Mouse (Mus musculus): ENCODE results near the gene Tnp1. TPM values are rescaled to one million over a fixed set of nuclear protein-coding genes. Genes with fewer than 3 reads are reported as not detected.

Tnp1 gene
- polyA plus RNA-seq, 1 experiment from 2014 or later, result not detected

GRCm38 (mm10) chr1:73046896-73047672, 31.4 kb upstream of the Tnp1 start:
- peaks cover 2% of the 10 kb centered on the region for H3K4me1 ChIP-seq (replicated peaks; ENCODE audit: control insufficient read depth, insufficient read depth, low read length)
- H3K4me2 ChIP-seq, result no peak overlapping the region
- H3K27me3 ChIP-seq (replicated peaks; ENCODE audit: control insufficient read depth, insufficient read depth, low read length), result no peaks in the 10 kb centered on the region
- 78% methylated on average over 5 of the region's 6 CpGs for WGBS
- no peak overlapping the region for H3K27ac ChIP-seq (ENCODE audit: low read depth, low read length)
- no peaks in the 10 kb centered on the region for H3K9me3 ChIP-seq (ENCODE audit: control insufficient read depth, low read length)
- ATAC-seq (replicated peaks; ENCODE audit: low FRiP score) (peak; percentile 62; the same call in 1 of the 2 replicates), DNase-seq (ENCODE audit: low spot score) (no peak)
- H3K4me3 ChIP-seq (ENCODE audit: low read depth, low read length), result no peak overlapping the region
- no peak overlapping the region for H3K9ac ChIP-seq (ENCODE audit: low read depth, low read length)
- no peaks in the 10 kb centered on the region for H3K36me3 ChIP-seq (ENCODE audit: control insufficient read depth, insufficient read depth, low read length)

DNA sequence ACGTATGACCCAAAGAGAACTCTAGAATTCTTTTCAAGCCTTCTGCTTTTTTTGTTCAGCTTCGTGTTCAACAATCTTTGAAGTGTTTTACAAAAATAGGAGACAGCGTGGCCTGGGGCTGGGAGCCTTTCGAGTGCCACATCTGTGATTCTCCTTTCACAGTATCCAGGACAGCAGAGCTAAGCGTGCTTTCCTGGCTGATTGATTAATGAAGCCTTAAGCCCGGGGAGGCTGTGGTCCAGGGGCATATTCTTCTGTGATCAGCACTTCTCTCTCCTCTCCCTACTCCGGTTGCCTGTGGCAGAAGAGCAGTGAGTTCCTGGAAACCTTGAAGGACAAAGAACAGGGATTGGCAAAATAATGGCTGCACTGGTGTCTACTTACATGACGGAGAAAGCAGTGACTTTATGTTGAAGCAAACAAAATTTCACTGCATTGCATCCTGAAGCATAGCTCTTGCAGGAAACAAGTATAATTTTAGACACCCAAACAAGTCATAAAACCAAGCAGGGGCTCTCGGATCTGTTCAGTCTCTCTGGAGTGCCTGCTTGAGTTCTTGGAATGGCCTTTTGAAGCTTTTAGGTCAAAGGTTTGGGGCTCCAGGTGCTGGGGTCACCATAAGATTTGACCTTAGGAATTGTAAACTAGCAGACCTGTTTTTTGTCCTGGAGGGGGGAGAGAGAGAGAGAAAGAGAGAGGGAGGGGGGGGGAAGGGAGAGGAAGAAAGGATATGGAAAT, 30.4 kb upstream of the Tnp1 start:
- H3K27me3 ChIP-seq (replicated peaks; ENCODE audit: control insufficient read depth, insufficient read depth, low read length), result no peaks in the 10 kb centered on the region
- no peak overlapping the region for H3K4me2 ChIP-seq
- ATAC-seq (replicated peaks; ENCODE audit: low FRiP score) (no peak), DNase-seq (ENCODE audit: low spot score) (no peak)
- H3K4me3 ChIP-seq (ENCODE audit: low read depth, low read length), result no peak overlapping the region
- H3K9ac ChIP-seq (ENCODE audit: low read depth, low read length), result no peak overlapping the region
- 52% methylated on average over 9 of the region's 9 CpGs for WGBS
- no peaks in the 10 kb centered on the region for H3K36me3 ChIP-seq (ENCODE audit: control insufficient read depth, insufficient read depth, low read length)
- no peaks in the 10 kb centered on the region for H3K9me3 ChIP-seq (ENCODE audit: control insufficient read depth, low read length)
- H3K4me1 ChIP-seq (replicated peaks; ENCODE audit: control insufficient read depth, insufficient read depth, low read length), result peaks cover 5% of the 10 kb centered on the region
- no peak overlapping the region for H3K27ac ChIP-seq (ENCODE audit: low read depth, low read length)

DNA sequence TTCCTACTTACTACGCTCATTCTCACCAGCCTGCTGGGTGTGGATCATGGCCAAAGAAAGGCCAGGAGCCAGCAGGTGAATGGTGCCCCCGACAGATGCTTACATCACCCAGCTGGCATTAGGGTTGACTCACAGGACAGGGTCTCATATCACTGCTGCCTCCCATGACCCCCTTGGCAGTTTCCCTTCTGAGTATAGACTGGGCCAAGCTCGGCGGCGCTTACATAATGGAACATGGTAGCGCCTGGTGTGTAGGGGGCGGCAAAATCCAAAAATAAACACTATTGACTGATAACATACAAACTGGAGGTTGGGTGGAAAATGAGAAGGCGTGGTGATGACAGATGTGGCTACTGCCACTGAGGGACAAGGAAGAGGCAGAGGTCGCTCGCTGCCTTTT, 28.0 kb upstream of the Tnp1 start:
- H3K27ac ChIP-seq (ENCODE audit: low read depth, low read length), result no peak overlapping the region
- no peak for DNase-seq (ENCODE audit: low spot score)
- peaks cover 18% of the 10 kb centered on the region for H3K4me1 ChIP-seq (replicated peaks; ENCODE audit: control insufficient read depth, insufficient read depth, low read length)
- no peaks in the 10 kb centered on the region for H3K27me3 ChIP-seq (replicated peaks; ENCODE audit: control insufficient read depth, insufficient read depth, low read length)
- H3K4me3 ChIP-seq (ENCODE audit: low read depth, low read length), result no peak overlapping the region
- WGBS, result 80% methylated on average over 10 of the region's 10 CpGs
- no peaks in the 10 kb centered on the region for H3K36me3 ChIP-seq (ENCODE audit: control insufficient read depth, insufficient read depth, low read length)
- no peak overlapping the region for H3K9ac ChIP-seq (ENCODE audit: low read depth, low read length)
- no peak overlapping the region for H3K4me2 ChIP-seq
- H3K9me3 ChIP-seq (ENCODE audit: control insufficient read depth, low read length), result no peaks in the 10 kb centered on the region
- no peak for ATAC-seq (replicated peaks; ENCODE audit: low FRiP score)

GRCm38 (mm10) chr1:73040691-73041425, 25.1 kb upstream of the Tnp1 start:
- no peak for DNase-seq (ENCODE audit: low spot score)
- no peak overlapping the region for H3K9ac ChIP-seq (ENCODE audit: low read depth, low read length)
- H3K4me2 ChIP-seq, result no peak overlapping the region
- H3K9me3 ChIP-seq (ENCODE audit: control insufficient read depth, low read length), result no peaks in the 10 kb centered on the region
- no peak for ATAC-seq (replicated peaks; ENCODE audit: low FRiP score)
- H3K36me3 ChIP-seq (ENCODE audit: control insufficient read depth, insufficient read depth, low read length), result no peaks in the 10 kb centered on the region
- no peak overlapping the region for H3K4me3 ChIP-seq (ENCODE audit: low read depth, low read length)
- WGBS, result 76% methylated on average over 3 of the region's 3 CpGs
- H3K27ac ChIP-seq (ENCODE audit: low read depth, low read length), result no peak overlapping the region
- peaks cover 34% of the 10 kb centered on the region for H3K4me1 ChIP-seq (replicated peaks; ENCODE audit: control insufficient read depth, insufficient read depth, low read length)
- no peaks in the 10 kb centered on the region for H3K27me3 ChIP-seq (replicated peaks; ENCODE audit: control insufficient read depth, insufficient read depth, low read length)

DNA sequence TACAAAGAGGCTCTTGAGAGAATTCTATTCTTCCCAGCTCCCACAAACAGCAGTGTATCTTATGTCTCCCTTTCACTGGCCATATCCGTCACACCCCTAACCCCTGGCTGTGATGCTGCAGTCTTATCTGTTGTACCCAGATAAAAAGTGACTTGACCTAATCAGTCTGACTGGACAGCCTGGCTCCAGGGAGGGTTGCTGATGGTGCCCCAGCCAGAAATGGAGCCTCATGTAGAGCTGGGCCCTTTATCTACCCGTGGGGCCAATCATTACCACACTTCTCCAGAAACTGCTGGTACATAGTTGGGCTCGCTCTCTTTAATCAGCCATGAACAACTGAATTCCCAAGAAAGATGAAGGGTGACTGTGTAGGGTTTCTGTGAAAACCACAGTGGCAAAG, 22.8 kb upstream of the Tnp1 start:
- H3K27me3 ChIP-seq (replicated peaks; ENCODE audit: control insufficient read depth, insufficient read depth, low read length), result no peaks in the 10 kb centered on the region
- 28% methylated on average over 3 of the region's 3 CpGs for WGBS
- H3K4me3 ChIP-seq (ENCODE audit: low read depth, low read length), result no peak overlapping the region
- peak overlapping the region; percentile 95 for H3K27ac ChIP-seq (ENCODE audit: low read depth, low read length)
- H3K9me3 ChIP-seq (ENCODE audit: control insufficient read depth, low read length), result no peaks in the 10 kb centered on the region
- peaks cover 38% of the 10 kb centered on the region for H3K4me1 ChIP-seq (replicated peaks; ENCODE audit: control insufficient read depth, insufficient read depth, low read length)
- ATAC-seq (replicated peaks; ENCODE audit: low FRiP score), result peak; percentile 96
- H3K36me3 ChIP-seq (ENCODE audit: control insufficient read depth, insufficient read depth, low read length), result no peaks in the 10 kb centered on the region
- H3K9ac ChIP-seq (ENCODE audit: low read depth, low read length), result peak overlapping the region; percentile 56; the same call in 1 of the 2 replicates
- no peak for DNase-seq (ENCODE audit: low spot score)
- peak overlapping the region; percentile 42 for H3K4me2 ChIP-seq

- 43% methylated on average over 3 of the region's 3 CpGs for WGBS
- DNase-seq (ENCODE audit: low spot score) (peak; percentile 61), ATAC-seq (replicated peaks; ENCODE audit: low FRiP score) (peak; percentile 40)
- 0 out of 2 replicates have a peak overlapping the region, but pooled peaks have one; percentile 36 for H3K9ac ChIP-seq (ENCODE audit: low read depth, low read length)
- peak overlapping the region; percentile 30; the same call in 1 of the 2 replicates for H3K4me2 ChIP-seq
- H3K4me3 ChIP-seq (ENCODE audit: low read depth, low read length), result no peak overlapping the region
- no peaks in the 10 kb centered on the region for H3K9me3 ChIP-seq (ENCODE audit: control insufficient read depth, low read length)
- peaks cover 38% of the 10 kb centered on the region for H3K4me1 ChIP-seq (replicated peaks; ENCODE audit: control insufficient read depth, insufficient read depth, low read length)
- H3K27ac ChIP-seq (ENCODE audit: low read depth, low read length), result peak overlapping the region; percentile 95
- no peaks in the 10 kb centered on the region for H3K36me3 ChIP-seq (ENCODE audit: control insufficient read depth, insufficient read depth, low read length)
- H3K27me3 ChIP-seq (replicated peaks; ENCODE audit: control insufficient read depth, insufficient read depth, low read length), result no peaks in the 10 kb centered on the region
These were observed 20.8 kb upstream of the Tnp1 start for GRCm38 (mm10) chr1:73036536-73036935.

- no peak for DNase-seq (ENCODE audit: low spot score)
- Histone ChIP-seq H3K4me3 (ENCODE audit: low read depth, low read length) (no peak overlapping the region), H3K4me2 (no peak overlapping the region), H3K27ac (ENCODE audit: low read depth, low read length) (peak overlapping the region; percentile 13; the same call in 1 of the 2 replicates), H3K9ac (ENCODE audit: low read depth, low read length) (no peak overlapping the region), H3K4me1 (replicated peaks; ENCODE audit: control insufficient read depth, insufficient read depth, low read length) (peaks cover 33% of the 10 kb centered on the region), H3K27me3 (replicated peaks; ENCODE audit: control insufficient read depth, insufficient read depth, low read length) (no peaks in the 10 kb centered on the region), H3K36me3 (ENCODE audit: control insufficient read depth, insufficient read depth, low read length) (no peaks in the 10 kb centered on the region), H3K9me3 (ENCODE audit: control insufficient read depth, low read length) (no peaks in the 10 kb centered on the region)
- 76% methylated on average over 3 of the region's 3 CpGs for WGBS
- no peak for ATAC-seq (replicated peaks; ENCODE audit: low FRiP score)
These were observed 20.0 kb upstream of the Tnp1 start for GRCm38 (mm10) chr1:73035726-73036125.

DNA sequence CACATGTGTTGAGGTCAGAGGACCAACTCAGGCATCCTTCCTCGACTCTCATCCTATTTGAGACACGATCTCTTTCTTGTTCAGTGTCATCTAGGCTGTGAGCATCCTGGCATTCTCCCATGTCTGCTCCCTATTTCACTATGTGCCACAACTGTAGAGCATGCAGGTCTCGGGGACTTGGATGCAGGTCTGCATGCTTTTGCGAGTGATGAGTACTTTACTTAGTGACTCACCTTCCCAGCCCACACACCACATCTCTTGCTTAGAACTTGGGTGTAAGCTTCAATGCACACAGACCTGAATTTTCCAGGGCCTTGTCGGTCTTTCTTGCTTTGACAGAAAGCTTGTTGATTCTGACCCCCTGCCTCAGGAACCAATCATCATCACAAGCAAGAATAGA, 16.8 kb upstream of the Tnp1 start:
- Histone ChIP-seq H3K9ac (ENCODE audit: low read depth, low read length) (no peak overlapping the region), H3K9me3 (ENCODE audit: control insufficient read depth, low read length) (no peaks in the 10 kb centered on the region), H3K27me3 (replicated peaks; ENCODE audit: control insufficient read depth, insufficient read depth, low read length) (no peaks in the 10 kb centered on the region), H3K36me3 (ENCODE audit: control insufficient read depth, insufficient read depth, low read length) (no peaks in the 10 kb centered on the region), H3K4me1 (replicated peaks; ENCODE audit: control insufficient read depth, insufficient read depth, low read length) (peaks cover 13% of the 10 kb centered on the region), H3K4me2 (no peak overlapping the region), H3K27ac (ENCODE audit: low read depth, low read length) (no peak overlapping the region), H3K4me3 (ENCODE audit: low read depth, low read length) (no peak overlapping the region)
- DNase-seq (ENCODE audit: low spot score) (no peak), ATAC-seq (replicated peaks; ENCODE audit: low FRiP score) (no peak)
- WGBS, result 84% methylated on average over 5 of the region's 5 CpGs

Data from liver, embryonic 11.5 days (tissue).